Mouse (Mus musculus) heart, adult 2 months (tissue): ENCODE measurements around the gene Polr2i.

Experiments used
- EP300 ChIP-seq: fragments of 200-500 bp; IDR thresholded peaks from 2 replicates; pipeline ENCODE4 v1.6.1; 2011; ENCODE audit warnings: low read depth, low read length, control low read depth; ENCODE audit not compliant: insufficient read depth
- POLR2A ChIP-seq: fragments of 200-500 bp; IDR thresholded peaks from 2 replicates; pipeline ENCODE4 v1.6.1; 2011; ENCODE audit warnings: mild to moderate bottlenecking, low read depth, low read length, control low read depth; ENCODE audit not compliant: insufficient read depth

GRCm38 (mm10) chr7:30192088-30192487, 39.7 kb upstream of the Polr2i start:
- TF ChIP-seq EP300: no peak
- no peak for TF ChIP-seq POLR2A
